Mouse (Mus musculus): ENCODE data around the gene Src.

Src gene

GRCm38 (mm10) chr2:157411151-157411693 lies 7.0 kb upstream of the Src start:
- in situ Hi-C loops (cut with MboI; ENCODE audit: unreplicated experiment in 2 of 2), result no loop called here

DNA sequence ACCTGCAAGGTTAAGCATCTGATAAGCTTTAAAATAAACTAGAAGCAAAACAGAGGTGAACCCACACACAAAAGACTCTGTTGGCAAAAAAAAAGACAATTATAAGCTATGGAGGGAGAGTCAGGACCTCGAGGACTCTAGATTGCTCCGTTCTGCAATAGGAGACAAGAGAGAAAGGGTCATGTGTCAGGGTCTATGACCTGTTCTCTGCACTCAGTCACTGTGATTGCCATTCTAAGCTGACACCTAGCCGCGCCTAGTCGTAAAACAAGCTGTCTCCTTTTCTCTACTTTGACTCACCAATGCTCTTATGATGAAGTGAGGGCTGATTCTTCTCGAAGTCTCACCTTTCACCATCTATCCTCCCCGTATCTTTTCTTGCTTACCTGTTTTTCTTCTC lies 5.7 kb upstream of the Src start:
- in situ Hi-C loops (cut with MboI; ENCODE audit: unreplicated experiment in 2 of 2), result no loop called here

DNA sequence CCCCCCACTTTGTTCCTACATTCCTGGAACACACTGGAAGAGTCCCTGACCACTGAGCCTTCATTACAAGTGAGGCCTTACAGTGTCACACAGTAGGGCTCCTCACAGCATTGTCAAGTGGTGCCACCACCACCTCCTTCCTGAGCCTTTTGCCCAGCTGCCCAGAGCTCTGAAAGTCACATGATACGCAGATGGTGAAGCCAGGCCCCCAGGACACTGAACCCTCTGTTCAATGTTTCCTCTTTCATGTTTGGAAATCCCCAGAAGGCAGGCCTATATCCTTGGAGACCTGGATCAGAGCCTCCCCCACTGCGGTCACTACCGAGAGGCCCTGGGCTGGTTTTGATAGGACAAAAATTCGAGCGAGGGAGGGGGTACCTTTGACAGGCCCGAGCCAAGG lies 1.0 kb upstream of the Src start:
- in situ Hi-C loops (cut with MboI; ENCODE audit: unreplicated experiment in 2 of 2), result no loop called here

DNA sequence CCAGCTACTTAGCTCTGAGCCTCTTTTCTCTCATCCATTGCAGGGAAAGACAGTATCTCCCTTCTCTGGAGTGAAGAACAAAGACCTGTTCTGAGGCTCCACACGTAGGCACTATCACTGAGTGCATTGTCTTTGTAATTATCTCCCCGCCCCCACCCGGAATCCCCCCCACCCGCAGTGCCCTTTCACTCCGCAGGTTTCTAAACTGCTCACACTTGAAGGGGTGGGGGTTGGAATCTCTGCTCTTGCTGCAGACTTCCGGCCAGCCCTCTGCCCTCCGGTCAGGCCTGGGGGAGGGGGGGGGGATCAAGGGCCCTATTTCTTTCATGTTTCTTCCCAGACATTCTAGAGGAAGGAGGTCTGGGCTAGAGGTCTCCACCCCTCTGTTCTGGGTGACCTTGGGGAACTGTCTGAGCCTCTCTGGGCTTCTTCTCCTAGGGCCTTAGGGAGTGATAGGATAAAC lies 396 bp downstream of the Src start:
- in situ Hi-C loops (cut with MboI; ENCODE audit: unreplicated experiment in 2 of 2), result no loop called here

GRCm38 (mm10) chr2:157419506-157419905 lies 1.3 kb downstream of the Src start:
- in situ Hi-C loops (cut with MboI; ENCODE audit: unreplicated experiment in 2 of 2), result no loop called here

GRCm38 (mm10) chr2:157420404-157420803 lies 2.2 kb downstream of the Src start:
- in situ Hi-C loops (cut with MboI; ENCODE audit: unreplicated experiment in 2 of 2), result no loop called here

DNA sequence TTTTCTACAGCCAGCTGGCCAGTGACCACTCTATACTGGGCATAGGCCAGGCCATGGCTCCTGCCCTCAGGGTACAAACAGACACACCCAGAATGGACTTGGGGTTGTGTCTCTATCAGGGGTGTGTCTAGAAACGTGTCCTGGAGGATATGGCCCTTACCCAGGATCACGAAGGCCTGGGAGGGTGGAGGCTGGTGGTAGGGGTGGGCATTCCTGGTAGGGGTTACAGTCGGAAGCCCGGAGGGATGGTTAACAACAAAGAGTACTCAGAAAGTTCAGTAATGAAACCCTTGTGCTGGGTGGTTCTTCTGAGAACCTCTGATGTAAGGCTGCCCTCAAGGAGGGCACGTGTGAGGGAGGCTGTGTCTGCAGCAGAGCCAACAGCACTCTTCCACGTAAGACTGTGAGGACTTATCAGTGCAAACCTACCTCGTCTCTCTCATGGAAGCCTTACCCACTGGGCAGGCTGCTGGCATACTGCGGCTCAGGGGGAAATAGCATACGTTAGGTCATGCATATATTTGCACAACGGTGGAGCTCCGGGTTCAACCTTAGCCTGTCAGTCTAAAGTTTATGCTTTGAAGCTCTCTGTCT lies 3.9 kb downstream of the Src start:
- in situ Hi-C loops (cut with MboI; ENCODE audit: unreplicated experiment in 2 of 2), result no loop called here

DNA sequence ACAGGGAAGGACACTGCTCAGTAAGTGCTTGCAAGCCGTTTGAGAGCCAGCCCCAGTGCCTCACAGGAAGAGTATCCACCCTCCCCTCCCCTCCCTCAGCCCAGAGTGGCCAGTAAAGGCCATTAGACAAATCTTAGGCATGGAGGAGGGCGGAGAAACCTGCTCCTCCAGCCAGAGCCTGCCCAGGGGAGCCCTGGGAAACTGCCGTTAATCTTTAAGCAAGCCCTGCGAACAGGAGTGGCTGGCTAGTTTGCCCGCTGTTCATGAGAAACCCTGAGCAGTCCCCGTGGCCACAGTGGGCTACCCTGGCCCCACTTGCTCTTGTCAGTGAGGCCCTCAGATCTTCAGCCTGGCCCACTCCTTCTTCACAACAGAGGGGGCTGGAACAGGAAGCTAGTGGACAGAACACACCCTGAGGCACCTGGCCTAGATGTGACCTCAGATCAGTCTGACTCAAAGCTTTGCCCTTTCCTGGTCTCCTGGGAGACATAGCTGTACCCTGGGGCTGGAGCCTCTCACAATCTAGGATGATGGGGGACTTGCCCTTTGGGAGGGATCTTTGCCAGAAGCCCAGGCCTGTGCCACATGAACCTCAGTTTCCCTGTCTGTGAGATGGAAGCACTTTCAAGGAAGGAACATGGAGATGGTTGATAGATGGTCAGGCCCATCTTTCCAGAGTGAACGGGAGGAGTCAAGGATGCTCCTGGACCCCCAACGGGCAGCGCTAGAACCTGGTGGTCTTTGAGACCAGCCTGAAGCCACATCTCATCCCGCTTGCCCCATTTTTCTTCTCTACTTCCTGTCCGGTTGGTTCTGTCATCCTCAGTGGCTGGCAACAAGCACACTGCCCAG lies 4.8 kb downstream of the Src start:
- in situ Hi-C loops (cut with MboI; ENCODE audit: unreplicated experiment in 2 of 2), result no loop called here

DNA sequence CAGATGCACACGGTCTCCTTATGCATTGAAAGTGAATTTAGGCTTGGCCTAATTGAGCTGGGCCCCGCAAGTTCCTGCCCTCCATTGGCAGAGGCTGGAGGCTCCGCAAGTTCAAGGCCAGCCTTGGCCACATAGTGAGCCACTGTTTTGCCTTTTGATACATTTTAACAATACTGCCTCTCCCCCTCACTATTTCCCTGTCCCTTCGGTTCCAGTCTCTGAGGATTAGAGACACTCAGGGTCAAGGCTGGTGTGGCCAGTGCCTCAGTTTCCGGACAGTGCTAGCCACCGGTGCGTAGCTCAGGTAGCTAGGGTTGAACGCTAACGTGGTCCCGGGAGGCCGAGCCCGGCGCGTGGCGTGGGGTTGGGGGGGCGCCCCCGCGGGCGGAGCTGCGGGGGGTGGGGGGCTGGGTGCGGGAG lies 5.5 kb downstream of the Src start:
- in situ Hi-C loops (cut with MboI; ENCODE audit: unreplicated experiment in 2 of 2), result no loop called here

DNA sequence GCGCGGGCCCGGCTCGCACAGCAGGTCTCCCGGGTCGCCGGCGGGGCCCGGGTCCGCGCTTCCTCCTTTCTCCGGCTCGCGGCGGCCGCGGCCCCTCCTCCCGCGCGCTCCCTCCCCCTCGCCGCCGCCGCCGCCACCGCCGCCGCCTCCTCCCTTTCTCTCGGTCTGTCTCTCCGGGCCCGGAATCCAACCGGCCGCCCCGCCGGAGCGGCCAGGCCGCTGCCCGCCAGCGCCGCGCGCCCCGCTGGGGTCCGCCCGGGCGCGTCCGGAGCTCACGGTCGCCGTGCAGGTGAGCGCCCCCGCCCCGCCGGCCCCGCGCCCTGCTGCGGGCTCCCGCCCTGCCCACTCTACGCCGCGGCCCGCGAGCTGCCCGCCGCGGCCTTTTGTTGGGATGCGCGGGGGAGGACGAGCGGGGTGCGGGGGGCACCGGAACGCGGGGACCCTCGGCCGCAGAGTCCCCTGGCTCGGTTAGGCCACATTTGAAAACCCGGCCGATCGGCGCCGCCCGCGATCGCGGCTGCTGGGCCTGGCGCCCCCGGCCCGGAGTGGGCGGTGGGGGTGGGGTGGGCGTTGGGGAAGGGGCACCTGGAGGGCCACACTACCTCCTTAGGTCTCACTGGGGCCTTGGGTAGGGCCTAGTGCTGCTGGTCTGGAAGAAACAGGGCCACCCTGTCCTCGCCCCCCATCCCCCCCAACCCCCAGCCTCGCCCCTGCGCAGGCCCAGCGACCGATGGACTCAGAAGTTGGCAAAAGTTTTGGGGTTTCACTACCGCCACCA lies 6.1 kb downstream of the Src start:
- in situ Hi-C loops (cut with MboI; ENCODE audit: unreplicated experiment in 2 of 2), result no loop called here

GRCm38 (mm10) chr2:157424904-157425642 lies 6.8 kb downstream of the Src start:
- in situ Hi-C loops (cut with MboI; ENCODE audit: unreplicated experiment in 2 of 2), result no loop called here

GRCm38 (mm10) chr2:157425643-157425988 lies 7.4 kb downstream of the Src start:
- in situ Hi-C loops (cut with MboI; ENCODE audit: unreplicated experiment in 2 of 2), result no loop called here

DNA sequence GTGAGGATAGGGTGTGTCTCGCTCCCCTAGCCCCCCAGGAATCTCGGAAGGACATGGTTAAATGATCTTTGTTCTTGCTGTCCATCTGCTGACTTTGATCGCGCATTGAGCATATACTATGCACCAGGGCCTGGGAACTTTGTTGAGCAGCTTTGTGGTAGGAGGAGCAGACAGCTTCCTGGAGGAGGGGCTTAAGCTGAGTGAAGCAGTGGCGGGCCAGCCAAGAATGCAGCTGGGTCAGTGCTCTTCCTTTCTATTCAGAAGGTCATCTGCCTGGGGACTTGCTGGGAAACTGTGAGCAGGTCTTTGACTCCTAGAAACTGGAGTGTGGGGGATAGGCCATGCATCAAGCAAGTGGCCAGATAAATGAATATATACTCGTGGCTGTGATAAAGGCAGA lies 7.9 kb downstream of the Src start:
- in situ Hi-C loops (cut with MboI; ENCODE audit: unreplicated experiment in 2 of 2), result no loop called here

GRCm38 (mm10) chr2:157427164-157427563 lies 8.9 kb downstream of the Src start:
- in situ Hi-C loops (cut with MboI; ENCODE audit: unreplicated experiment in 2 of 2), result no loop called here

GRCm38 (mm10) chr2:157428351-157429139 lies 10.3 kb downstream of the Src start:
- in situ Hi-C loops (cut with MboI; ENCODE audit: unreplicated experiment in 2 of 2), result no loop called here

GRCm38 (mm10) chr2:157429735-157430134 lies 11.5 kb downstream of the Src start:
- in situ Hi-C loops (cut with MboI; ENCODE audit: unreplicated experiment in 2 of 2), result no loop called here

- in situ Hi-C loops (cut with MboI; ENCODE audit: unreplicated experiment in 2 of 2), result no loop called here
Observed at GRCm38 (mm10) chr2:157430667-157431429, 12.6 kb downstream of the Src start.

GRCm38 (mm10) chr2:157431912-157432311 lies 13.7 kb downstream of the Src start:
- in situ Hi-C loops (cut with MboI; ENCODE audit: unreplicated experiment in 2 of 2), result no loop called here

GRCm38 (mm10) chr2:157432476-157432875 lies 14.2 kb downstream of the Src start:
- in situ Hi-C loops (cut with MboI; ENCODE audit: unreplicated experiment in 2 of 2), result no loop called here

Measured in v-Abl transformed pro-B cells (cell line).